Mouse (Mus musculus) midbrain, postnatal 0 days (tissue): ENCODE measurements around the gene Klhdc7b. TPM values are rescaled to one million over a fixed set of nuclear protein-coding genes. Genes with fewer than 3 reads are reported as not detected.
A peak's percentile ranks its signal among the peaks of the same experiment; 100 is the strongest.
"Not testable (repeated sequence)": the region's sequence is repeated elsewhere in the genome, so short reads cannot be mapped to it uniquely, and the experiment has no call there.

ENCODE experiments used
- ATAC-seq: fragments of 200-750 bp; cut with Nextera tagmentation; 2 replicates; pipeline ENCODE4 v1.8.0; 2017; ENCODE audit warnings: moderate number of reproducible peaks, mild to moderate bottlenecking, moderate TSS enrichment, moderate library complexity; ENCODE audit not compliant: low FRiP score
- DNase-seq: peaks from one replicate; pipeline ENCODE4 v3.0.0-alpha.2; 2015; ENCODE audit warnings: low spot score
- H3K27ac ChIP-seq: fragments of 300-500 bp; sonication (generic); 2 replicates; pipeline ENCODE4 v1.5.1; 2014; ENCODE audit warnings: low read depth, mild to moderate bottlenecking, low read length, mixed read lengths
- H3K27me3 ChIP-seq: fragments of 300-500 bp; sonication (generic); 2 replicates; pipeline ENCODE4 v1.6.1; 2014; ENCODE audit warnings: low read length, control low read depth, mixed read lengths; ENCODE audit not compliant: insufficient read depth
- H3K36me3 ChIP-seq: fragments of 300-500 bp; sonication (generic); 2 replicates; pipeline ENCODE4 v1.6.1; 2014; ENCODE audit warnings: low read length, control low read depth, mixed read lengths; ENCODE audit not compliant: insufficient read depth
- H3K4me1 ChIP-seq: fragments of 300-500 bp; sonication (generic); 2 replicates; pipeline ENCODE4 v1.6.1; 2014; ENCODE audit warnings: mild to moderate bottlenecking, control low read depth, antibody characterized with exemption, low read length, mixed read lengths; ENCODE audit not compliant: insufficient read depth
- H3K4me2 ChIP-seq: fragments of 300-500 bp; sonication (generic); 2 replicates; pipeline ENCODE4 v1.6.1; 2014; ENCODE audit warnings: low read depth, mild to moderate bottlenecking, low read length, mixed read lengths; ENCODE audit not compliant: poor library complexity, severe bottlenecking
- H3K4me3 ChIP-seq: fragments of 300-500 bp; sonication (generic); 2 replicates; pipeline ENCODE4 v1.5.1; 2014; ENCODE audit warnings: low read depth, mild to moderate bottlenecking, low read length, moderate library complexity
- H3K9ac ChIP-seq: fragments of 300-500 bp; sonication (generic); replicated peaks from 2 replicates; pipeline ENCODE4 v1.6.1; 2014; ENCODE audit warnings: mild to moderate bottlenecking, low read length, moderate library complexity, mixed read lengths; ENCODE audit not compliant: poor library complexity, severe bottlenecking
- H3K9me3 ChIP-seq: fragments of 300-500 bp; sonication (generic); 2 replicates; pipeline ENCODE4 v1.6.1; 2016; ENCODE audit warnings: low read length, control low read depth
- CTCF ChIP-seq: IDR thresholded peaks from 2 replicates; pipeline ENCODE4 v1.5.1; 2016; ENCODE audit warnings: antibody characterized with exemption, mild to moderate bottlenecking
- WGBS: fragments of 180-500 bp; shearing (Covaris S2); extraction: QIAGEN DNeasy Blood & Tissue Kit; methylation state at CpG from one replicate; pipeline ENCODE4 v1.1.7; 2014; 5-methylcytosine and 5-hydroxymethylcytosine counted together
- polyA plus RNA-seq: library from polyadenylated mRNA; unstranded; fragments of >200 nt; fragmentation: Nextera tagmentation; extraction: Ambion mirVana; gene quantifications from 2 replicates; pipeline ENCODE4 v1.2.1, GENCODE M21; 2015
- total RNA-seq: library from RNA; depleted of rRNA; stranded (reverse); fragments of >200 nt; gene quantifications from 2 replicates; pipeline ENCODE4 v1.2.3, GENCODE M21; 2014

The Klhdc7b gene
- total and polyA plus RNA-seq, 2 experiments from 2014 or later = 0.22 TPM; not detected in 1

- Histone ChIP-seq H3K27ac (peak within 1 kb of the TSS; percentile 93), H3K36me3 (peaks cover 24% of the 10 kb centered on the region), H3K4me1 (0 out of 2 replicates have a peak, but pooled peaks cover 2% of the 10 kb centered on the region), H3K4me3 (peak within 1 kb of the TSS; percentile 76), H3K4me2 (peak within 1 kb of the TSS; percentile 96), H3K27me3 (no peaks in the 10 kb centered on the region), H3K9ac (peak within 1 kb of the TSS; percentile 66), H3K9me3 (no peaks in the 10 kb centered on the region)
- no peak for TF ChIP-seq CTCF
- ATAC-seq (peak; percentile 95), DNase-seq (peak; percentile 99)
- WGBS = under 1% methylated on average over 63 of the region's 70 CpGs
Observed at GRCm38 (mm10) chr15:89429352-89430221, 44.9 kb downstream of the Klhdc7b start, which contains the start of the genes C730034F03Rik, Gm44502 and Chkb. C730034F03Rik (plus strand) TSS chr15:89429589. Gm44502 (minus strand) TSS chr15:89429696. Chkb (minus strand) TSS chr15:89429908.

GRCm38 (mm10) chr15:89430341-89430740, 45.6 kb downstream of the Klhdc7b start:
- Histone ChIP-seq H3K9ac (peak overlapping the region; percentile 66; the same call in 1 of the 2 replicates), H3K9me3 (no peaks in the 10 kb centered on the region), H3K4me2 (peak overlapping the region; percentile 96), H3K27ac (peak overlapping the region; percentile 93), H3K36me3 (peaks cover 22% of the 10 kb centered on the region), H3K27me3 (no peaks in the 10 kb centered on the region), H3K4me1 (0 out of 2 replicates have a peak, but pooled peaks cover 2% of the 10 kb centered on the region), H3K4me3 (peak overlapping the region; percentile 76)
- 48% methylated on average over 6 of the region's 6 CpGs for WGBS
- TF ChIP-seq CTCF = peak; percentile 37
- DNase-seq (no peak), ATAC-seq (no peak)

GRCm38 (mm10) chr15:89430771-89431170, 46.1 kb downstream of the Klhdc7b start:
- 89% methylated on average over 9 of the region's 9 CpGs for WGBS
- H3K9me3 ChIP-seq, H3K9ac ChIP-seq, H3K4me2 ChIP-seq, H3K27ac ChIP-seq, H3K4me3 ChIP-seq, ATAC-seq, H3K27me3 ChIP-seq, DNase-seq, H3K4me1 ChIP-seq: not testable (repeated sequence)
- peaks cover 19% of the 10 kb centered on the region for H3K36me3 ChIP-seq

- Histone ChIP-seq H3K4me3 (no peak overlapping the region), H3K36me3 (peaks cover 14% of the 10 kb centered on the region), H3K27me3 (no peaks in the 10 kb centered on the region), H3K4me1 (0 out of 2 replicates have a peak, but pooled peaks cover 2% of the 10 kb centered on the region), H3K9me3 (no peaks in the 10 kb centered on the region), H3K4me2 (no peak overlapping the region), H3K9ac (no peak overlapping the region), H3K27ac (no peak overlapping the region)
- DNase-seq (no peak), ATAC-seq (no peak)
- TF ChIP-seq CTCF = no peak
- 89% methylated on average over 3 of the region's 3 CpGs for WGBS
Observed at GRCm38 (mm10) chr15:89431271-89431670, 46.6 kb downstream of the Klhdc7b start.

- no peak for TF ChIP-seq CTCF
- 92% methylated on average over 6 of the region's 6 CpGs for WGBS
- H3K27ac ChIP-seq = no peak overlapping the region
- H3K4me1 ChIP-seq = 0 out of 2 replicates have a peak, but pooled peaks cover 2% of the 10 kb centered on the region
- no peak overlapping the region for H3K9ac ChIP-seq
- DNase-seq (no peak), ATAC-seq (no peak)
- no peak overlapping the region for H3K4me2 ChIP-seq
- H3K36me3 ChIP-seq = peaks cover 9% of the 10 kb centered on the region
- H3K4me3 ChIP-seq = no peak overlapping the region
- no peaks in the 10 kb centered on the region for H3K9me3 ChIP-seq
- H3K27me3 ChIP-seq = no peaks in the 10 kb centered on the region
Observed at GRCm38 (mm10) chr15:89431806-89432205, 47.1 kb downstream of the Klhdc7b start.

GRCm38 (mm10) chr15:89432946-89433345, 48.2 kb downstream of the Klhdc7b start:
- H3K4me1 ChIP-seq = 0 out of 2 replicates have a peak, but pooled peaks cover 2% of the 10 kb centered on the region
- no peaks in the 10 kb centered on the region for H3K27me3 ChIP-seq
- ATAC-seq (no peak), DNase-seq (no peak)
- no peak overlapping the region for H3K27ac ChIP-seq
- no peak overlapping the region for H3K4me2 ChIP-seq
- no peak overlapping the region for H3K4me3 ChIP-seq
- H3K36me3 ChIP-seq = no peaks in the 10 kb centered on the region
- WGBS = 87% methylated on average over 4 of the region's 4 CpGs
- no peak for TF ChIP-seq CTCF
- H3K9me3 ChIP-seq = no peaks in the 10 kb centered on the region
- H3K9ac ChIP-seq = no peak overlapping the region
